Mouse (Mus musculus) right cerebral cortex, postnatal 14 days (tissue): Measurements from ENCODE around the gene Acadvl.

ENCODE experiments used
- DNase-seq: peaks from one replicate; pipeline ENCODE4 v3.0.0; 2022

Gene Acadvl

GRCm38 (mm10) chr11:69976271-69976670 is 38.9 kb downstream of the Acadvl start:
- DNase-seq, result no peak

- DNase-seq, result no peak
These were observed 40.3 kb downstream of the Acadvl start for GRCm38 (mm10) chr11:69974907-69975306.

GRCm38 (mm10) chr11:69970775-69971174 is 44.4 kb downstream of the Acadvl start:
- DNase-seq, result no peak

GRCm38 (mm10) chr11:69970222-69970621 is 45.0 kb downstream of the Acadvl start:
- DNase-seq, result no peak

GRCm38 (mm10) chr11:69968793-69969192 is 46.4 kb downstream of the Acadvl start:
- DNase-seq, result no peak

GRCm38 (mm10) chr11:69966860-69967517 is 48.2 kb downstream of the Acadvl start:
- no peak for DNase-seq

- DNase-seq, result no peak
These were observed 49.0 kb downstream of the Acadvl start for GRCm38 (mm10) chr11:69966006-69966859.

- DNase-seq, result no peak
These were observed 49.8 kb downstream of the Acadvl start for GRCm38 (mm10) chr11:69965271-69966005.

- DNase-seq, result no peak
These were observed 50.5 kb downstream of the Acadvl start, which contains the start of gene Cldn7 for GRCm38 (mm10) chr11:69964650-69965270. Gene Cldn7 (plus strand): TSS chr11:69964779.

- no peak for DNase-seq
These were observed 53.4 kb downstream of the Acadvl start for GRCm38 (mm10) chr11:69961841-69962240.

GRCm38 (mm10) chr11:69960616-69961015 is 54.6 kb downstream of the Acadvl start:
- no peak for DNase-seq
